ENCODE assay signal across 10 mouse cellular contexts in genomic region chr19:60468846-60469245, GRCm38 (mm10). TPM values are rescaled to one million over a fixed set of nuclear protein-coding genes. Genes with fewer than 3 reads are reported as not detected.
DNase-seq lines count a peak whose midpoint lies in the region; ATAC-seq and TF ChIP-seq lines count a peak whose summit lies in the region.
"Had no signal": no experiment of that assay in that cellular context is flagged by ENCODE, and none has a peak within 500 bp of the region (broad histone marks: within the 10 kb centered on the region; RNA-seq: fewer than 3 reads in every experiment).

No protein-coding gene starts in this region.

- no peak overlapping the region for H3K27ac ChIP-seq in forebrain, embryonic 13.5 days
- no peak overlapping the region for H3K27ac ChIP-seq in limb, embryonic 11.5 days (replicated peaks; ENCODE audit: low read depth, low read length)
- H3K27ac ChIP-seq in neural tube, embryonic 13.5 days (replicated peaks) = no peak overlapping the region

- TF ChIP-seq CTCF in Patski (IDR thresholded peaks at IDR 0.05) = no peak

- H3K9me3 ChIP-seq in forebrain, embryonic 13.5 days (replicated peaks) = no peaks in the 10 kb centered on the region
- H3K9me3 ChIP-seq in limb, embryonic 11.5 days (ENCODE audit: control insufficient read depth, low read length) = no peaks in the 10 kb centered on the region
- no peaks in the 10 kb centered on the region for H3K9me3 ChIP-seq in neural tube, embryonic 13.5 days

- H3K36me3 ChIP-seq in forebrain, embryonic 13.5 days (ENCODE audit: poor library complexity, severe bottlenecking) = no peaks in the 10 kb centered on the region
- H3K36me3 ChIP-seq in limb, embryonic 11.5 days (ENCODE audit: control insufficient read depth, insufficient read depth, low read length) = no peaks in the 10 kb centered on the region
- no peaks in the 10 kb centered on the region for H3K36me3 ChIP-seq in neural tube, embryonic 13.5 days

- H3K9ac ChIP-seq in forebrain, embryonic 13.5 days = no peak overlapping the region
- H3K9ac ChIP-seq in limb, embryonic 11.5 days (ENCODE audit: low read length) = no peak overlapping the region
- no peak overlapping the region for H3K9ac ChIP-seq in neural tube, embryonic 13.5 days

- H3K4me1 ChIP-seq in forebrain, embryonic 13.5 days = peaks cover 31% of the 10 kb centered on the region
- H3K4me1 ChIP-seq in limb, embryonic 11.5 days (ENCODE audit: control insufficient read depth, insufficient read depth, low read length) = 0 out of 2 replicates have a peak, but pooled peaks cover 5% of the 10 kb centered on the region
- peaks cover 25% of the 10 kb centered on the region for H3K4me1 ChIP-seq in neural tube, embryonic 13.5 days (replicated peaks)

- POLR2A ChIA-PET in Patski (lab: Charles Lee) = no interaction called here

- H3K4me3 ChIP-seq in forebrain, embryonic 13.5 days = peak overlapping the region; percentile 12
- no peak overlapping the region for H3K4me3 ChIP-seq in limb, embryonic 11.5 days (ENCODE audit: low read depth, low read length)
- peak overlapping the region; percentile 36 for H3K4me3 ChIP-seq in neural tube, embryonic 13.5 days

- peak overlapping the region; percentile 59 for H3K4me2 ChIP-seq in forebrain, embryonic 13.5 days
- no peak overlapping the region for H3K4me2 ChIP-seq in limb, embryonic 11.5 days (ENCODE audit: low read depth, severe bottlenecking)
- H3K4me2 ChIP-seq in neural tube, embryonic 13.5 days = peak overlapping the region; percentile 66

- CTCF ChIA-PET in Patski (lab: Charles Lee) = no interaction called here

- peak; percentile 77 for ATAC-seq in Patski
- ATAC-seq in forebrain, embryonic 13.5 days = no peak
- ATAC-seq in limb, embryonic 11.5 days (ENCODE audit: insufficient number of reproducible peaks, low FRiP score, low TSS enrichment, low read depth) = no peak
- no peak for ATAC-seq in neural tube, embryonic 13.5 days (ENCODE audit: low read depth)

- in situ Hi-C loops in Patski (cut with MboI; ENCODE audit: low pct_unique_long_range_greater_than_20kb) = loop anchor here (10.0 kb wide), 1 partner anchor 146 kb away; no protein-coding TSS in a partner anchor

- H3K27me3 ChIP-seq in Patski = peaks cover 16% of the 10 kb centered on the region
- H3K27me3 ChIP-seq in forebrain, embryonic 13.5 days = peaks cover 79% of the 10 kb centered on the region
- H3K27me3 ChIP-seq in limb, embryonic 11.5 days (ENCODE audit: control insufficient read depth, insufficient read depth, low read length) = peaks cover 26% of the 10 kb centered on the region
- H3K27me3 ChIP-seq in neural tube, embryonic 13.5 days = peaks cover 61% of the 10 kb centered on the region
- H3K27me3 ChIP-seq: CH12.LX had no signal

- peak; percentile 37 for DNase-seq in gastrocnemius, postnatal 10 days
- DNase-seq in gastrocnemius, adult 18-20 months (ENCODE audit: low spot score) = no peak
- peak; percentile 22 for DNase-seq in Patski (ENCODE audit: low read depth, low spot score)
- peak; percentile 91 for DNase-seq in limb, embryonic 11.5 days (ENCODE audit: low spot score)
- no peak for DNase-seq in cerebellum, adult 11 months
- DNase-seq in spleen, adult 12 weeks (ENCODE audit: low spot score) = no peak

- 2% methylated on average over 10 of the region's 10 CpGs for WGBS in forebrain, embryonic 13.5 days
- WGBS in limb, embryonic 11.5 days = 2% methylated on average over 10 of the region's 10 CpGs
- WGBS in neural tube, embryonic 13.5 days = 1% methylated on average over 10 of the region's 10 CpGs

RNA-seq across cellular contexts. Expression of gene Prlhr, which starts 0.7 kb away (rescaled TPM):
- total RNA-seq in gastrocnemius, postnatal 10 days (2021) = not detected
- not detected for total RNA-seq in gastrocnemius, adult 18-20 months (2021)
- not detected for polyA plus RNA-seq in Patski (2021)
- polyA plus RNA-seq in forebrain, embryonic 13.5 days (2015; fragmentation: Nextera tagmentation; extraction: Ambion mirVana) = 0.11 TPM in 1 of 2 replicates, not detected in the other
- not detected in 2 replicates for polyA plus RNA-seq in limb, embryonic 11.5 days (2014; fragmentation: Nextera tagmentation; extraction: Ambion mirVana)
- polyA plus RNA-seq in neural tube, embryonic 13.5 days (2015; fragmentation: Nextera tagmentation; extraction: Ambion mirVana) = not detected in 2 replicates
- total RNA-seq: CH12.LX had no signal
- polyA plus RNA-seq: lung, embryonic 16.5 days had no signal

Comparison
In these comparisons a context has a peak if more than half of its experiments do, and no peak if none do; other contexts are left out.
1. DNase-seq: peak in gastrocnemius, postnatal 10 days (single experiment), Patski (single experiment) and limb, embryonic 11.5 days (single experiment); none in gastrocnemius, adult 18-20 months (single experiment), cerebellum, adult 11 months (single experiment) and spleen, adult 12 weeks (single experiment).